Mouse (Mus musculus): ENCODE measurements around the gene Ggn.
A peak's percentile ranks its signal among the peaks of the same experiment; 100 is the strongest.
"Not testable (repeated sequence)": the region's sequence is repeated elsewhere in the genome, so short reads cannot be mapped to it uniquely, and the experiment has no call there.

Ggn gene

GRCm38 (mm10) chr7:29170066-29170754 lies at the start of gene Ggn, which contains the start of gene Spred3:
Ggn (plus strand) TSS chr7:29170210.
Spred3 (minus strand) TSS chr7:29170411.
- DNase-seq: peak; percentile 48

GRCm38 (mm10) chr7:29122821-29123220 lies 47.2 kb upstream of the Ggn start:
- DNase-seq: no peak

- no peak for DNase-seq
Observed at GRCm38 (mm10) chr7:29123531-29124358, 46.3 kb upstream of the Ggn start.

GRCm38 (mm10) chr7:29124970-29125369 lies 45.0 kb upstream of the Ggn start, which contains the start of gene Ryr1:
Ryr1 (minus strand) TSS chr7:29125179.
- no peak for DNase-seq

- peak; percentile 16 for DNase-seq
Observed at GRCm38 (mm10) chr7:29126173-29126915, 43.7 kb upstream of the Ggn start.

GRCm38 (mm10) chr7:29128725-29129124 lies 41.3 kb upstream of the Ggn start:
- DNase-seq: no peak

- no peak for DNase-seq
Observed at GRCm38 (mm10) chr7:29134230-29134629, 35.8 kb upstream of the Ggn start.

- no peak for DNase-seq
Observed at GRCm38 (mm10) chr7:29134693-29135386, 35.2 kb upstream of the Ggn start, which contains the start of gene Rasgrp4. Rasgrp4 (plus strand) TSS chr7:29134851.

- no peak for DNase-seq
Observed at GRCm38 (mm10) chr7:29137429-29137828, 32.6 kb upstream of the Ggn start.

- not testable (repeated sequence) for DNase-seq
Observed at GRCm38 (mm10) chr7:29139237-29139636, 30.8 kb upstream of the Ggn start.

- DNase-seq: no peak
Observed at GRCm38 (mm10) chr7:29141416-29141815, 28.6 kb upstream of the Ggn start.

GRCm38 (mm10) chr7:29144006-29144405 lies 26.0 kb upstream of the Ggn start:
- no peak for DNase-seq

GRCm38 (mm10) chr7:29146625-29147367 lies 23.2 kb upstream of the Ggn start:
- no peak for DNase-seq

- no peak for DNase-seq
Observed at GRCm38 (mm10) chr7:29148771-29149170, 21.2 kb upstream of the Ggn start.

- DNase-seq: no peak
Observed at GRCm38 (mm10) chr7:29151486-29151885, 18.5 kb upstream of the Ggn start.

- DNase-seq: no peak
Observed at GRCm38 (mm10) chr7:29154018-29154720, 15.8 kb upstream of the Ggn start.

GRCm38 (mm10) chr7:29155196-29155837 lies 14.7 kb upstream of the Ggn start:
- peak; percentile 90 for DNase-seq

GRCm38 (mm10) chr7:29155838-29156782 lies 13.9 kb upstream of the Ggn start, which contains the start of gene Fam98c:
Fam98c (minus strand) TSS chr7:29156234.
- DNase-seq: peak; percentile 86

- no peak for DNase-seq
Observed at GRCm38 (mm10) chr7:29158264-29158663, 11.7 kb upstream of the Ggn start.
